In genomic region chr11:20829056-20829686, GRCm38 (mm10) we compare ENCODE assay signal across 8 mouse cellular contexts. TPM values are rescaled to one million over a fixed set of nuclear protein-coding genes. Genes with fewer than 3 reads are reported as not detected.
DNase-seq lines count a peak whose midpoint lies in the region; ATAC-seq and TF ChIP-seq lines count a peak whose summit lies in the region.

No protein-coding gene starts in this region.

- TF ChIP-seq POLR2A in cerebellum, adult 2 months (IDR thresholded peaks at IDR 0.05; ENCODE audit: borderline replicate concordance, insufficient read depth, low read length): no peak

- H3K27me3 ChIP-seq in cerebellum, adult 2 months (ENCODE audit: control insufficient read depth, insufficient read depth, low read length): no peaks in the 10 kb centered on the region
- H3K27me3 ChIP-seq in stomach, postnatal 0 days (ENCODE audit: control insufficient read depth, insufficient read depth, low read length): no peaks in the 10 kb centered on the region
- H3K27me3 ChIP-seq in heart, embryonic 11.5 days (ENCODE audit: control insufficient read depth, insufficient read depth, low read length): no peaks in the 10 kb centered on the region

- no peak overlapping the region for H3K4me2 ChIP-seq in stomach, postnatal 0 days (replicated peaks; ENCODE audit: low read depth)
- no peak overlapping the region; the same call in 1 of the 2 replicates for H3K4me2 ChIP-seq in heart, embryonic 11.5 days

- H3K36me3 ChIP-seq in stomach, postnatal 0 days (ENCODE audit: control insufficient read depth, insufficient read depth, low read length): peaks cover 6% of the 10 kb centered on the region
- H3K36me3 ChIP-seq in heart, embryonic 11.5 days (ENCODE audit: control insufficient read depth, insufficient read depth, low read length): peaks cover 6% of the 10 kb centered on the region

- peak in 1 of 2 experiments; percentile 20 for DNase-seq in cerebellum, adult 2 months
- DNase-seq in cerebellum, adult 8-10 months: no peak
- peak; percentile 30 to 36 for DNase-seq in right cerebral cortex, postnatal 10 days (ENCODE audit: low spot score in 2 of 2)
- DNase-seq in right cerebral cortex, postnatal 14 days: no peak
- peak; percentile 24 to 45 for DNase-seq in lung, adult 18-20 months
- no peak for DNase-seq in stomach, postnatal 0 days (ENCODE audit: low spot score)
- no peak for DNase-seq in cerebellum, adult 11-12 months

- no peak overlapping the region for H3K27ac ChIP-seq in cerebellum, adult 2 months (ENCODE audit: insufficient read depth, low read length)
- H3K27ac ChIP-seq in stomach, postnatal 0 days (replicated peaks): no peak overlapping the region
- no peak overlapping the region for H3K27ac ChIP-seq in heart, embryonic 11.5 days (ENCODE audit: low read depth, low read length)

- H3K4me3 ChIP-seq in cerebellum, adult 2 months (replicated peaks; ENCODE audit: insufficient read depth, low read depth, low read length): peak overlapping the region; percentile 13
- no peak overlapping the region for H3K4me3 ChIP-seq in stomach, postnatal 0 days (ENCODE audit: low read depth, low read length)
- H3K4me3 ChIP-seq in heart, embryonic 11.5 days (ENCODE audit: low read depth, low read length): no peak overlapping the region

- H3K4me1 ChIP-seq in cerebellum, adult 2 months (ENCODE audit: control insufficient read depth, insufficient read depth, low read length): peaks cover 2% of the 10 kb centered on the region
- H3K4me1 ChIP-seq in stomach, postnatal 0 days (replicated peaks; ENCODE audit: control insufficient read depth, insufficient read depth): no peaks in the 10 kb centered on the region; the same call in 1 of the 2 replicates
- peaks cover 5% of the 10 kb centered on the region; the same call in 1 of the 2 replicates for H3K4me1 ChIP-seq in heart, embryonic 11.5 days (ENCODE audit: control insufficient read depth, insufficient read depth, low read length)

- H3K9ac ChIP-seq in stomach, postnatal 0 days (ENCODE audit: low read length): 0 out of 2 replicates have a peak overlapping the region, but pooled peaks have one; percentile 31
- no peak overlapping the region for H3K9ac ChIP-seq in heart, embryonic 11.5 days (ENCODE audit: low read depth, low read length)

- WGBS in cerebellum, adult 2 months: 27% methylated on average over 9 of the region's 9 CpGs
- 46% methylated on average over 9 of the region's 9 CpGs for WGBS in stomach, postnatal 0 days
- 68% methylated on average over 9 of the region's 9 CpGs for WGBS in heart, embryonic 11.5 days (ENCODE audit: insufficient replicate concordance)

- no peak for TF ChIP-seq CTCF in cerebellum, adult 2 months (IDR thresholded peaks at IDR 0.05; ENCODE audit: borderline replicate concordance, insufficient read depth, low read depth, low read length)
- no peak for TF ChIP-seq CTCF in stomach, postnatal 0 days (IDR thresholded peaks at IDR 0.05; ENCODE audit: low read depth)

- no peaks in the 10 kb centered on the region for H3K9me3 ChIP-seq in stomach, postnatal 0 days (ENCODE audit: control insufficient read depth, low read length)
- H3K9me3 ChIP-seq in heart, embryonic 11.5 days (replicated peaks; ENCODE audit: control insufficient read depth, low read length): no peaks in the 10 kb centered on the region

- TF ChIP-seq EP300 in stomach, postnatal 0 days (optimal IDR thresholded peaks at IDR 0.05): no peak

- ATAC-seq in stomach, postnatal 0 days (ENCODE audit: low FRiP score, low TSS enrichment): no peak
- no peak for ATAC-seq in heart, embryonic 11.5 days (replicated peaks; ENCODE audit: insufficient number of reproducible peaks, low FRiP score, low TSS enrichment)

RNA-seq across cellular contexts. Expression of gene Lgalsl, which starts 1.7 kb away (rescaled TPM):
- 51.3 and 60.5 TPM in 2 replicates for polyA plus RNA-seq in cerebellum, adult 2 months (2012; rRNA removed)
- 85.2 and 94.2 TPM in 2 replicates for polyA plus RNA-seq in stomach, postnatal 0 days (2015; fragmentation: Nextera tagmentation; extraction: Ambion mirVana)
- 39.1 and 45.7 TPM in 2 replicates for polyA plus RNA-seq in heart, embryonic 11.5 days (2014; fragmentation: Nextera tagmentation; extraction: Ambion mirVana)

Comparison
In these comparisons a context has a peak if more than half of its experiments do, and no peak if none do; other contexts are left out.
1. DNase-seq: peak in right cerebral cortex, postnatal 10 days (2 of 2) and lung, adult 18-20 months (2 of 2); none in cerebellum, adult 8-10 months (single experiment), right cerebral cortex, postnatal 14 days (single experiment), stomach, postnatal 0 days (single experiment) and cerebellum, adult 11-12 months (single experiment).